Mouse (Mus musculus) liver, postnatal 0 days (tissue): ENCODE measurements around the gene Dennd5a.

Experiments
- CTCF ChIP-seq: sonication (generic); IDR thresholded peaks from 2 replicates; pipeline ENCODE4 v1.5.1; 2016; ENCODE audit warnings: antibody characterized with exemption, low read depth
- EP300 ChIP-seq: IDR thresholded peaks from 2 replicates; pipeline ENCODE4 v1.6.1; 2016; ENCODE audit warnings: antibody characterized with exemption, low read depth, mild to moderate bottlenecking

DNA sequence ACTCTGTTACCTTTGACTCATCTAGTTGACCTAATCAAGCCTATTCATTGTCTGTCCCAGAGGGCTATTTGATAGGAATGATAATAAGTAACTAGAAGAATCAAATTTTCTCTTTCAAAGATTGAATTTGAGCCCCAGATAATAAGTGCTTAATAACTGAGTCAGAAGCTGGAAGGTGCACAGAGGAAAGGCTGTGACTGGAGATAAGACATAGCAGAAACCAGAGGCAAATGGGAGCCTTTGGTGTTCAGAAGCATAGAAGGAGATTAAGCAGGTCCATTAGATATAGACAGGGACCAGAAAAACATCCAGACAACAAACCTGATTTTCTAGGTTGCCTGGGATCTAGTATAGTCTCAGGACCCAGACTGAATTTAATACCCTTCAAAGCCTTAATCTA, 45.7 kb upstream of the Dennd5a start:
- TF ChIP-seq CTCF: no peak
- TF ChIP-seq EP300: no peak
